Mouse (Mus musculus) midbrain, embryonic 14.5 days (tissue): ENCODE measurements around the gene Olfr418. TPM values are rescaled to one million over a fixed set of nuclear protein-coding genes. Genes with fewer than 3 reads are reported as not detected.
"Not testable (repeated sequence)": the region's sequence is repeated elsewhere in the genome, so short reads cannot be mapped to it uniquely, and the experiment has no call there.

Experiments
- ATAC-seq: fragments of 200-750 bp; cut with Nextera tagmentation; 2 replicates; pipeline ENCODE4 v1.8.0; 2017; ENCODE audit warnings: moderate number of reproducible peaks, moderate library complexity; ENCODE audit not compliant: low FRiP score, low TSS enrichment
- DNase-seq: peaks from one replicate; pipeline ENCODE4 v3.0.0-alpha.2; 2015
- H3K27ac ChIP-seq: fragments of 300-500 bp; sonication (generic); replicated peaks from 2 replicates; pipeline ENCODE4 v1.5.1; 2014; ENCODE audit warnings: mild to moderate bottlenecking, low read depth, low read length, moderate library complexity
- H3K27me3 ChIP-seq: fragments of 300-500 bp; sonication (generic); 2 replicates; pipeline ENCODE4 v1.6.1; 2014; ENCODE audit warnings: low read length, control low read depth, mixed read lengths; ENCODE audit not compliant: control insufficient read depth, insufficient read depth
- H3K36me3 ChIP-seq: fragments of 300-500 bp; sonication (generic); 2 replicates; pipeline ENCODE4 v1.6.1; 2014; ENCODE audit warnings: low read length, control low read depth; ENCODE audit not compliant: control insufficient read depth, insufficient read depth
- H3K4me1 ChIP-seq: fragments of 300-500 bp; sonication (generic); 2 replicates; pipeline ENCODE4 v1.6.1; 2014; ENCODE audit warnings: mild to moderate bottlenecking, antibody characterized with exemption, low read length, control low read depth; ENCODE audit not compliant: control insufficient read depth, insufficient read depth
- H3K4me2 ChIP-seq: fragments of 300-500 bp; sonication (generic); 2 replicates; pipeline ENCODE4 v1.6.1; 2014; ENCODE audit warnings: mild to moderate bottlenecking, low read length, moderate library complexity
- H3K4me3 ChIP-seq: fragments of 300-500 bp; sonication (generic); replicated peaks from 2 replicates; pipeline ENCODE4 v1.5.1; 2014; ENCODE audit warnings: low read depth, low read length
- H3K9ac ChIP-seq: fragments of 300-500 bp; sonication (generic); replicated peaks from 2 replicates; pipeline ENCODE4 v1.6.1; 2014; ENCODE audit warnings: mild to moderate bottlenecking, low read length, moderate library complexity
- H3K9me3 ChIP-seq: fragments of 300-500 bp; sonication (generic); 2 replicates; pipeline ENCODE4 v1.6.1; 2016; ENCODE audit warnings: low read length, control low read depth, mixed read lengths; ENCODE audit not compliant: control insufficient read depth
- WGBS: fragments of 180-500 bp; shearing (Covaris S2); extraction: QIAGEN DNeasy Blood & Tissue Kit; methylation state at CpG from one replicate; pipeline ENCODE4 v1.1.7; 2014; 5-methylcytosine and 5-hydroxymethylcytosine counted together
- polyA plus RNA-seq: library from polyadenylated mRNA; unstranded; fragments of >200 nt; fragmentation: Nextera tagmentation; extraction: Ambion mirVana; gene quantifications from 2 replicates; pipeline ENCODE4 v1.2.1, GENCODE M21; 2014

Olfr418 gene
- polyA plus RNA-seq = not detected in 2 replicates

GRCm38 (mm10) chr1:173265701-173266100, at the start of gene Olfr418:
Gene Olfr418 (plus strand): TSS chr1:173266001.
- Histone ChIP-seq H3K4me2 (no peak within 1 kb of the TSS), H3K36me3 (no peaks in the 10 kb centered on the region), H3K4me3 (no peak within 1 kb of the TSS), H3K9me3 (no peaks in the 10 kb centered on the region), H3K27ac (no peak within 1 kb of the TSS), H3K9ac (no peak within 1 kb of the TSS), H3K27me3 (no peaks in the 10 kb centered on the region), H3K4me1 (no peaks in the 10 kb centered on the region)
- no peak for DNase-seq
- ATAC-seq = no peak

- no peak overlapping the region for H3K27ac ChIP-seq
- DNase-seq (no peak), ATAC-seq (no peak)
- no peak overlapping the region for H3K4me2 ChIP-seq
- no peak overlapping the region for H3K9ac ChIP-seq
- no peaks in the 10 kb centered on the region for H3K9me3 ChIP-seq
- no peaks in the 10 kb centered on the region for H3K27me3 ChIP-seq
- WGBS = 91% methylated on average over 3 of the region's 3 CpGs
- no peaks in the 10 kb centered on the region for H3K36me3 ChIP-seq
- H3K4me3 ChIP-seq = no peak overlapping the region
- no peaks in the 10 kb centered on the region for H3K4me1 ChIP-seq
Measured at GRCm38 (mm10) chr1:173216481-173216880, 49.3 kb upstream of the Olfr418 start.

GRCm38 (mm10) chr1:173227081-173227480, 38.7 kb upstream of the Olfr418 start, which contains the start of gene Fcer1a:
Gene Fcer1a (minus strand): TSS chr1:173227214.
- no peaks in the 10 kb centered on the region for H3K36me3 ChIP-seq
- no peak within 1 kb of the TSS for H3K4me2 ChIP-seq
- no peak for ATAC-seq
- H3K4me3 ChIP-seq = no peak within 1 kb of the TSS
- H3K4me1 ChIP-seq = no peaks in the 10 kb centered on the region
- H3K27ac ChIP-seq = no peak within 1 kb of the TSS
- H3K27me3 ChIP-seq = no peaks in the 10 kb centered on the region
- 80% methylated on average over 2 of the region's 2 CpGs for WGBS
- no peak within 1 kb of the TSS for H3K9ac ChIP-seq
- no peak for DNase-seq
- H3K9me3 ChIP-seq = no peaks in the 10 kb centered on the region

- not testable (repeated sequence) for H3K9ac ChIP-seq
Measured at GRCm38 (mm10) chr1:173237004-173237403, 28.8 kb upstream of the Olfr418 start.

GRCm38 (mm10) chr1:173249888-173250287, 15.9 kb upstream of the Olfr418 start:
- H3K9me3 ChIP-seq = no peaks in the 10 kb centered on the region
- no peak overlapping the region for H3K4me3 ChIP-seq
- no peaks in the 10 kb centered on the region for H3K36me3 ChIP-seq
- H3K4me2 ChIP-seq = no peak overlapping the region
- no peak; the same call in 1 of the 2 replicates for ATAC-seq
- no peaks in the 10 kb centered on the region for H3K4me1 ChIP-seq
- H3K27me3 ChIP-seq = no peaks in the 10 kb centered on the region
- H3K9ac ChIP-seq = no peak overlapping the region
- no peak overlapping the region for H3K27ac ChIP-seq
- 95% methylated on average over 3 of the region's 3 CpGs for WGBS
- DNase-seq = no peak

More at GRCm38 (mm10) chr1:173237004-173237403, 28.8 kb upstream of the Olfr418 start:
- H3K4me2 ChIP-seq, ATAC-seq, H3K4me1 ChIP-seq, DNase-seq, H3K36me3 ChIP-seq, H3K27ac ChIP-seq, H3K4me3 ChIP-seq, H3K27me3 ChIP-seq, H3K9me3 ChIP-seq: not testable (repeated sequence)
- WGBS = 84% methylated on average over 1 of the region's 1 CpGs

- ATAC-seq = no peak
- H3K4me3 ChIP-seq = no peak within 1 kb of the TSS
- WGBS = 83% methylated on average over 3 of the region's 3 CpGs
- H3K27me3 ChIP-seq = no peaks in the 10 kb centered on the region
- DNase-seq = no peak
- H3K27ac ChIP-seq = no peak within 1 kb of the TSS
- H3K9me3 ChIP-seq = no peaks in the 10 kb centered on the region
- no peaks in the 10 kb centered on the region for H3K36me3 ChIP-seq
- H3K4me1 ChIP-seq = no peaks in the 10 kb centered on the region
- no peak within 1 kb of the TSS for H3K9ac ChIP-seq
- no peak within 1 kb of the TSS for H3K4me2 ChIP-seq
Measured at GRCm38 (mm10) chr1:173277677-173278076, 11.9 kb downstream of the Olfr418 start, which contains the start of gene Mptx2. Gene Mptx2 (minus strand): TSS chr1:173277777.

- 32% methylated on average over 3 of the region's 3 CpGs for WGBS
- not testable (repeated sequence) for H3K4me2 ChIP-seq, H3K36me3 ChIP-seq, H3K4me1 ChIP-seq, H3K4me3 ChIP-seq, H3K9me3 ChIP-seq, H3K9ac ChIP-seq, H3K27me3 ChIP-seq, DNase-seq, ATAC-seq, H3K27ac ChIP-seq
Measured at GRCm38 (mm10) chr1:173302795-173303194, 37.0 kb downstream of the Olfr418 start.

- 91% methylated on average over 7 of the region's 7 CpGs for WGBS
Measured at GRCm38 (mm10) chr1:173313535-173314050, 47.8 kb downstream of the Olfr418 start.

GRCm38 (mm10) chr1:173315725-173316124, 49.9 kb downstream of the Olfr418 start:
- no peak for DNase-seq
- no peaks in the 10 kb centered on the region for H3K36me3 ChIP-seq
- H3K9ac ChIP-seq = no peak overlapping the region
- H3K9me3 ChIP-seq = no peaks in the 10 kb centered on the region
- no peak for ATAC-seq
- H3K4me1 ChIP-seq = no peaks in the 10 kb centered on the region
- no peaks in the 10 kb centered on the region for H3K27me3 ChIP-seq
- no peak overlapping the region for H3K27ac ChIP-seq
- WGBS = 87% methylated on average over 3 of the region's 3 CpGs
- no peak overlapping the region for H3K4me3 ChIP-seq
- no peak overlapping the region for H3K4me2 ChIP-seq

More at GRCm38 (mm10) chr1:173313535-173314050, 47.8 kb downstream of the Olfr418 start:
- H3K27me3 ChIP-seq, DNase-seq, H3K4me2 ChIP-seq, H3K36me3 ChIP-seq, H3K4me1 ChIP-seq, H3K27ac ChIP-seq, H3K9me3 ChIP-seq, H3K9ac ChIP-seq, H3K4me3 ChIP-seq, ATAC-seq: not testable (repeated sequence)
